Mouse (Mus musculus) lung, adult 2 months (tissue): Measurements from ENCODE around the gene Jarid2.

ENCODE experiments used
- CTCF ChIP-seq: fragments of 200-500 bp; IDR thresholded peaks from 2 replicates; pipeline ENCODE4 v1.5.1; 2011; ENCODE audit warnings: mild to moderate bottlenecking, low read length, control low read depth; ENCODE audit not compliant: insufficient read depth
- POLR2A ChIP-seq: fragments of 200-500 bp; IDR thresholded peaks from 2 replicates; pipeline ENCODE4 v1.6.1; 2011; ENCODE audit warnings: low read depth, mild to moderate bottlenecking, control low read depth, low read length, borderline replicate concordance; ENCODE audit errors: extremely low read depth

- TF ChIP-seq POLR2A = no peak
- TF ChIP-seq CTCF = no peak
These were observed 20.8 kb upstream of the Jarid2 start for GRCm38 (mm10) chr13:44708336-44709017.
